Mouse (Mus musculus) embryonic facial prominence, embryonic 14.5 days (tissue): ENCODE measurements at regions not wholly inside any gene's neighbourhood (a gene's known extent, or its start where the extent isn't known, plus 50 kb on each side); places are given as distances from the start of the nearest gene placed in this dataset.
A peak's percentile ranks its signal among the peaks of the same experiment; 100 is the strongest.

ENCODE experiments used
- ATAC-seq: fragments of 200-750 bp; cut with Nextera tagmentation; 2 replicates; pipeline ENCODE4 v1.8.0; 2017; ENCODE audit warnings: low read depth, moderate number of reproducible peaks, moderate TSS enrichment
- DNase-seq: peaks from one replicate; pipeline ENCODE4 v3.0.0-alpha.2; 2015; ENCODE audit warnings: low spot score
- H3K27ac ChIP-seq: fragments of 300-500 bp; sonication (generic); replicated peaks from 2 replicates; pipeline ENCODE4 v1.5.1; 2014; ENCODE audit warnings: low read depth, mild to moderate bottlenecking, low read length, moderate library complexity
- H3K27me3 ChIP-seq: fragments of 300-500 bp; sonication (generic); replicated peaks from 2 replicates; pipeline ENCODE4 v1.6.1; 2014; ENCODE audit warnings: low read length; ENCODE audit not compliant: control insufficient read depth, insufficient read depth
- H3K36me3 ChIP-seq: fragments of 300-500 bp; sonication (generic); 2 replicates; pipeline ENCODE4 v1.6.1; 2014; ENCODE audit warnings: low read length, mixed read lengths; ENCODE audit not compliant: control insufficient read depth, insufficient read depth
- H3K4me1 ChIP-seq: fragments of 300-500 bp; sonication (generic); 2 replicates; pipeline ENCODE4 v1.6.1; 2014; ENCODE audit warnings: antibody characterized with exemption, low read length; ENCODE audit not compliant: control insufficient read depth, insufficient read depth
- H3K4me2 ChIP-seq: fragments of 300-500 bp; sonication (generic); 2 replicates; pipeline ENCODE4 v1.6.1; 2014; ENCODE audit warnings: low read depth, mild to moderate bottlenecking, low read length, moderate library complexity, mixed read lengths
- H3K4me3 ChIP-seq: fragments of 300-500 bp; sonication (generic); 2 replicates; pipeline ENCODE4 v1.5.1; 2014; ENCODE audit warnings: low read depth, mild to moderate bottlenecking, low read length
- H3K9ac ChIP-seq: fragments of 300-500 bp; sonication (generic); 2 replicates; pipeline ENCODE4 v1.6.1; 2014; ENCODE audit warnings: low read depth, mild to moderate bottlenecking, low read length, moderate library complexity, mixed read lengths
- H3K9me3 ChIP-seq: fragments of 300-500 bp; sonication (generic); 2 replicates; pipeline ENCODE4 v1.6.1; 2016; ENCODE audit warnings: low read length; ENCODE audit not compliant: control insufficient read depth
- WGBS: fragments of 180-500 bp; shearing (Covaris S2); extraction: QIAGEN DNeasy Blood & Tissue Kit; methylation state at CpG from one replicate; pipeline ENCODE4 v1.1.7; 2014; 5-methylcytosine and 5-hydroxymethylcytosine counted together

DNA sequence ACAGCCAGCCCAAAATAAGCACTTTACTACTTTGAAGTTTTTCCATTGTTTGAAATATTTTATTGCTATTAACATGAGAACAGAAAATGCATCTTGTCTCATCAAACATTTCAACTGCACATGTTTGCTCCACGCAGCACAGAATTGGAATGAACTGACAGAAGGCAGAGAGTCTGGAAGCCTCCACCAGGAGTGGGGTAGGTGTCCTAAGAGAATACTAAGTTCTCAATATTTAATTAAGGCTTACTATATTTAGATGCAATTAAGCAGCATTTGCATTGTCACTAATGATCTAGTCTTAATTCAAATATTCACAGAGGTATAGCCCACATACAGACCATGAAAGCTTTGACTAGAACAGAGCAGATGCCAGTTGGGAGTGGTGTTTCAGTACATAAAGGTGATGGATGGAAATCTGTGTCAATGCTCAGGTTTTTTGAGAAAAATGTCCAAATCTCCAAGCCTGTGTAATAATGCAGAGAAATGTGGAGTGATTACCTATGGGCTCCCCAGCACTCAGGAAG is 491.2 kb downstream of the Tm4sf1 start:
- WGBS, result 88% methylated on average over 1 of the region's 1 CpGs
- DNase-seq, result no peak
- Histone ChIP-seq H3K4me1 (no peaks in the 10 kb centered on the region), H3K27ac (no peak overlapping the region), H3K9ac (no peak overlapping the region), H3K27me3 (no peaks in the 10 kb centered on the region), H3K36me3 (no peaks in the 10 kb centered on the region), H3K4me2 (no peak overlapping the region), H3K9me3 (no peaks in the 10 kb centered on the region), H3K4me3 (no peak overlapping the region)
- no peak for ATAC-seq

DNA sequence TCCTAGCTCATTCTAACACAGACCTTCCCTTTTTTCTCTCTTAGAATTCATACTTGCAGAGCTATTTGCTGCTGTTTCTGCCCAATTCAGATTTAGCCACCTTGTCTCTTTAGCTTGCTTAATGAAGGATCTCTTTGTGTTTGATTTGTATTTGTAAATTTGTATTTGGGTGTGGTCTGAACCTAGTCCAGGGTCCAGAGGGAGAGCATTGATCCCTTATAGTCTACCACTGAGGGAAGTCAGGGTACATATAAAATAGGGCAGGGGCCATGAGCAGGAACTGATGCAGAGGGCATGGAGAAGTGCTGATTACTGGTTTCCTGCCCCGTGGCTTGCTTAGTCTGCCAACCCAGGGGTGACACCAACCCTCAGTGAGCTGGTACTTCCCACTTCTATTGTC is 508.7 kb downstream of the Tm4sf1 start:
- ATAC-seq, result no peak
- no peak overlapping the region for H3K4me2 ChIP-seq
- H3K4me3 ChIP-seq, result no peak overlapping the region
- no peak overlapping the region for H3K27ac ChIP-seq
- no peak overlapping the region for H3K9ac ChIP-seq
- WGBS, result 89% methylated on average over 1 of the region's 1 CpGs
- DNase-seq, result no peak
- no peaks in the 10 kb centered on the region for H3K36me3 ChIP-seq
- H3K9me3 ChIP-seq, result no peaks in the 10 kb centered on the region
- H3K27me3 ChIP-seq, result no peaks in the 10 kb centered on the region
- H3K4me1 ChIP-seq, result no peaks in the 10 kb centered on the region

- H3K9me3 ChIP-seq, result no peaks in the 10 kb centered on the region
- no peak overlapping the region for H3K4me3 ChIP-seq
- H3K9ac ChIP-seq, result no peak overlapping the region
- H3K4me2 ChIP-seq, result no peak overlapping the region
- no peak overlapping the region for H3K27ac ChIP-seq
- DNase-seq (peak; percentile 81), ATAC-seq (no peak)
- no peaks in the 10 kb centered on the region for H3K27me3 ChIP-seq
- H3K36me3 ChIP-seq, result no peaks in the 10 kb centered on the region
- WGBS, result 38% methylated on average over 3 of the region's 3 CpGs
- H3K4me1 ChIP-seq, result no peaks in the 10 kb centered on the region
These were observed 512.6 kb downstream of the Tm4sf1 start for GRCm38 (mm10) chr3:56789155-56789554.

DNA sequence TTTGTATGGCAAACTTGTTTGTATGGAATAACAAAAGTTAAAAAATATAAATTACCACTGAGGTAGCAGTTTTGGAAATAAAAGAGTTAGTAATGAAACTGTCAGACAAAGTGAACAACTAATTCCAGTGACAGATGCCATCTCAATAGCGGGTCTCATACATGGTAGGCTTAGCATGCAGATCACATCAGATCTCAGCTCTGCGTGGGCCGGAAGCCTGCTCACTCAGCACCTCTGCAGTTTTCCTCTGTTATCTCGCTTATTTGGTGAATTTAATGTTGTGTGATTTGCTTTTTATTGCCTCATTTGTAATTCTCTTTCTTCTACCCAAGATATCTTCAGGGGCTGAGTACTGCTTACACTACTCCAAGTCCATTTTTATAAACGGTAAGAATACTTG is 527.9 kb downstream of the Tm4sf1 start:
- Histone ChIP-seq H3K9me3 (no peaks in the 10 kb centered on the region), H3K36me3 (no peaks in the 10 kb centered on the region), H3K27me3 (no peaks in the 10 kb centered on the region), H3K4me2 (no peak overlapping the region), H3K27ac (no peak overlapping the region), H3K9ac (no peak overlapping the region), H3K4me3 (no peak overlapping the region), H3K4me1 (no peaks in the 10 kb centered on the region)
- ATAC-seq, result no peak
- DNase-seq, result no peak
- 84% methylated on average over 5 of the region's 5 CpGs for WGBS

- H3K9me3 ChIP-seq, result no peaks in the 10 kb centered on the region
- H3K4me2 ChIP-seq, result no peak overlapping the region
- H3K9ac ChIP-seq, result no peak overlapping the region
- no peak for ATAC-seq
- no peak overlapping the region for H3K27ac ChIP-seq
- 60% methylated on average over 2 of the region's 2 CpGs for WGBS
- H3K36me3 ChIP-seq, result no peaks in the 10 kb centered on the region
- H3K27me3 ChIP-seq, result no peaks in the 10 kb centered on the region
- no peak for DNase-seq
- no peaks in the 10 kb centered on the region for H3K4me1 ChIP-seq
- no peak overlapping the region for H3K4me3 ChIP-seq
These were observed 531.6 kb downstream of the Tm4sf1 start for GRCm38 (mm10) chr3:56770225-56770624.

DNA sequence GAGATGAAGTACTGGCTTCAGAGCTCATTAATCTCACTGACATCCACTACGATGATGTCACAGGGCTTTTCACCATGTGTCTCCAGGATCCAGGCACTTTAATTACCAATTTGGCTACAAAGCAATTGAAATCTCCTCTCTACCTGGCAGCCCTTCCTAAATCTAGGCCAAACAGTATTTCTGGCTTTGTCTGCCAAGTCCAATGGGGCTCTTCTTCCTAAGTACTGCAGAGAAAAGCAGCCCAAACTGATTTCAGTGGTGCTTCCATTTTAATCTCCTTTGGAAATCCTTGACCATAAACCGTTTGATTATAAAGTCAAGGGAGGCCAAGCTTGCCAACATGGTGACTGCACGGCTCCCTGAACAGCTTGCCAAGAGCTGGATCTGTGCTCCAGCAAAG is 534.7 kb downstream of the Tm4sf1 start:
- no peak for ATAC-seq
- 87% methylated on average over 3 of the region's 3 CpGs for WGBS

GRCm38 (mm10) chr3:56764336-56764735 is 537.5 kb downstream of the Tm4sf1 start:
- H3K4me1 ChIP-seq, result no peaks in the 10 kb centered on the region
- WGBS, result 80% methylated on average over 3 of the region's 3 CpGs
- DNase-seq (no peak), ATAC-seq (no peak)
- H3K9ac ChIP-seq, result no peak overlapping the region
- no peaks in the 10 kb centered on the region for H3K36me3 ChIP-seq
- no peak overlapping the region for H3K27ac ChIP-seq
- H3K4me2 ChIP-seq, result no peak overlapping the region
- no peaks in the 10 kb centered on the region for H3K9me3 ChIP-seq
- H3K4me3 ChIP-seq, result no peak overlapping the region
- no peaks in the 10 kb centered on the region for H3K27me3 ChIP-seq

More for the DNA sequence above, 534.7 kb downstream of the Tm4sf1 start:
- no peak overlapping the region for H3K4me2 ChIP-seq
- H3K4me1 ChIP-seq, result no peaks in the 10 kb centered on the region
- no peak overlapping the region for H3K9ac ChIP-seq
- no peak overlapping the region for H3K4me3 ChIP-seq
- no peaks in the 10 kb centered on the region for H3K27me3 ChIP-seq
- no peaks in the 10 kb centered on the region for H3K36me3 ChIP-seq
- no peak overlapping the region for H3K27ac ChIP-seq
- no peaks in the 10 kb centered on the region for H3K9me3 ChIP-seq
- no peak for DNase-seq

DNA sequence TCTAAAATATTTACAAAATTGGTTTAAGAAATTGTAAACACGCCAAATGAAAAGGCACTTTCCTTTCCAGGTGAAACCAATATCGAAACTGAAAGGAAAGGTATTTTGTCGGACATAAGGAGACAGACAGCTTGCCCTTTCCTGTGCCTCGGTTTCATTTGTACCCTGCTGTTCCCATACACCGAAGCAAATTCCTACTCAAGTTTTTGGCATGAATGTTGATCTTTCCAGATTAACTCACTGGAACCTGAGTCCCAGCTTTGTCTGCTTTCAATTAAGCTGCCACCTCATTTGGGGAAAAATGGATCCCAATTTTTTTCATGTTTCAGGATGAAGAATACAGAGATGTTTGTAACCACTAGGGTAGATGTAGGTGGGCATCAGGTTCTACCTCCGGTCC is 537.9 kb downstream of the Tm4sf1 start:
- H3K9ac ChIP-seq, result no peak overlapping the region
- no peak overlapping the region for H3K4me2 ChIP-seq
- H3K4me1 ChIP-seq, result no peaks in the 10 kb centered on the region
- no peaks in the 10 kb centered on the region for H3K27me3 ChIP-seq
- H3K27ac ChIP-seq, result no peak overlapping the region
- H3K9me3 ChIP-seq, result no peaks in the 10 kb centered on the region
- WGBS, result 67% methylated on average over 6 of the region's 6 CpGs
- no peaks in the 10 kb centered on the region for H3K36me3 ChIP-seq
- DNase-seq (no peak), ATAC-seq (no peak)
- no peak overlapping the region for H3K4me3 ChIP-seq

DNA sequence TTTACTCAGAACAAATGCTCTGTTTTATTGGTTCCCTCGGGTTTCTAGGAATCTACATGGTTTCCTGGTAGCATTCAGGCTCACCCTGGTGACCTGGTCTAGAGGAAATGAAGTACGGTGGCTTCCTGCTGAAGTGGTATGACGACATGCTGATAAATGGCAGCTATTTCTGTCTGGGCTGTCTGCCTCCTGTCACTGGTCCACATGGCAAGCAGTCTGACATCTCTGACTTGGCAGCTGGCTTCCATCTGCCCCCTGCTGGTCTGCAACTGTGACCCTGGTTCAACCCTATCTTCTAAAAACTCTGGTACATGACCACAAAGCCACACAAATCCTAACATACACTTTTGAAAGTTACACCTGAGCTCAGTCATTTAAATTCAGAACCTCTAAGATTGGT is 548.1 kb downstream of the Tm4sf1 start:
- 0 out of 2 replicates have a peak, but pooled peaks have one; percentile 41 for ATAC-seq
- Histone ChIP-seq H3K4me2 (no peak overlapping the region), H3K4me1 (no peaks in the 10 kb centered on the region; the same call in 1 of the 2 replicates), H3K4me3 (no peak overlapping the region), H3K36me3 (no peaks in the 10 kb centered on the region), H3K27me3 (no peaks in the 10 kb centered on the region), H3K27ac (no peak overlapping the region), H3K9me3 (no peaks in the 10 kb centered on the region), H3K9ac (no peak overlapping the region)
- WGBS, result 19% methylated on average over 3 of the region's 3 CpGs
- DNase-seq, result peak; percentile 49
